Mouse (Mus musculus) testis, postnatal 10 days (tissue): ENCODE measurements at regions not wholly inside any gene's neighbourhood (a gene's known extent, or its start where the extent isn't known, plus 50 kb on each side); places are given as distances from the start of the nearest gene placed in this dataset.
A peak's percentile ranks its signal among the peaks of the same experiment; 100 is the strongest.

Experiments
- DNase-seq: peaks from one replicate; pipeline ENCODE4 v3.0.0; 2021; ENCODE audit warnings: low spot score

- no peak for DNase-seq
These were observed 99.6 kb upstream of the Fam241a start for GRCm38 (mm10) chr3:127995678-127996077.

- DNase-seq = no peak
These were observed 91.5 kb upstream of the Fam241a start for GRCm38 (mm10) chr3:127987583-127987982.

- no peak for DNase-seq
These were observed 89.0 kb upstream of the Fam241a start for GRCm38 (mm10) chr3:127985165-127985564.

DNA sequence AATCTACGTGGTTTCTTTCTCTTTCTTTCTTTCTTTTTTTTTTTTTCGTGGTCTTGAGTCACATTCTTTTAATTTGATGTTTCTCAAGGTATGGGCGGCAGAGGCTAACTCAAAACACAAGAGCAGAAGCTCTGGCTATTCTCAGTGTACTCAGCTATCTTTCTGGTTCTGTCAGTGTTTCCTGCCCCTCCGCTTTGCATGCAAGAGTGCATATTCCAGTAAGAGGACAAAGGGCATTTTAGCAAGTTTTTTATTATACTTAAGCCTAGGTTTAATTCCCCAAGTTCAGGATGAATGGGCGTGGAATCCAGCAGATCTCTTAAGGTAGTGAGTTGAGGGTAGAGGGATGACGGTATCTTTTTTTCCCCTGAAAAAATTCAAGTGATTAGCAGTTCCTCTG lies 81.1 kb upstream of the Fam241a start:
- no peak for DNase-seq

DNA sequence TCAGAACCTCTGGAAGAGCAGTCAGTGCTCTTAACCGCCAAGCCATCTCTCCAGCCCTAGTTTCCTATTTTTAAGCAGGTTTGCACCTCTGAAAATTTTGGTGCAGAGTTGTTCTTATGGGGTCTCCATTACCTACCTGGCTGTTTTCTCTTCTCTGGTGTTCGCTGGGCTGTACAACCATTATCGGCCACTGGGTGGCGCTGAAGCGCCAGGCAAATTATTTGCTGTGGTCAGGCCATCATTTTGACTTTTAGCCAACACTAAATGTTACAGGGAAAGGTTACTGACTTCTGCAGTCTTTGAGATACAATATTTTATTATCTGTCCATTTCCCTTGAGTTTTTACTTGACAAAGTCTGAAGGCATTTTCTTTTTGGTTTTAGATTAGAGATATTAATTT lies 74.8 kb upstream of the Fam241a start:
- peak; percentile 85 for DNase-seq

DNA sequence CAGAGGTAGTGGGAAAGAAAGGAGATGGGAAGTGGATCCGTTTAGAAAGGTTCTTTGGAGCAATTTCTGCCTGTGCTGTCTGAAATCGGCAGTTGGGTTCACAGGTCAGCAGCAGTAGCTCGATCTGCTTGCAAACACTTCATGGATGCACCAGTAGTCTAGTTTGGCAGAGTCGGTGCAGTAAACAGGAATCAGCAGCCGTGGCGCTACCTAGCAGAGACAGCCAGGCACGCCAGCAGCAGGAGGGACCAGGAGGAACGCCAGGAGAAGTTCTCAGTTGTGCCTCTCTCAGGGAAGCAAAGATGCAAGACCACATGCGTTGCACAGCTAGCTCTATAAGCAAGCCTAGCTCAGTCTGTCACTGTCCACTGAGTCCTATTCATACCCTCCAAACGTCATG lies 71.0 kb upstream of the Fam241a start:
- DNase-seq = no peak

- no peak for DNase-seq
These were observed 70.1 kb upstream of the Fam241a start for GRCm38 (mm10) chr3:127966214-127966613.

DNA sequence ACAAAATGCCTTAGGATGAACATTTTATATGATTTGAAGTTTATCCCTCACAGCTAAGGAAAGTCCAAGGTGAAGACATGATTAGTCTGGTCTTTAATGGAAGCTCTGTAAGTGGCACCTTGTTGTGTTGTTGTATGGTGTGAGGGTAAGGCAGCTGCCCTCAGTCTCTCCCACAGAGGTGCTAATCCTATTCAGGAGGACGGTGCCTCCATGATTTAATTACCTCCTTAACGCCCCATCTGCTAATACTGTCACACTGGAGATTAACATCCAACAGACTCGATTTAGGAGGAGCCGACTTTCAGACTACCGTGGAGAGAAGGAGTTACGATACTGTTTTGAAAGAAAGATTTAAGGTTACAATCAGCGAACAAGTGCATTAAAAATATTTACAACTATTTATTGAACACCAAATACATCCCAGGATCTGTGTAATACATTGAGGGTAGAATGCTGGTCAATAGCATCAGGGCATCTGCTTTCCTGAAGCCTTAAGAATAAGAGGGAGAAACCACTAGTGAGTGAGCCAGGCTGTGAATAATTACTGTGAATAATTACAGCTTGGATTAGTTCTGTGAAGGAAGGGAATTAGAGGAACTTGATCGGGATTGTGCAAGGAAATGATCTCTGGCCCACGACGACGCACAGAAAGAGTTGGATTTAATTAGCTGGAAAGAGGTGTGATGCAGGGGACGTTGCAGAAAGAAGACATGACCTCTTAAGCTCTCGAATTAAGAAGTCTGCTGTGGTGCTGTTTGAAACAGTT lies 63.0 kb upstream of the Fam241a start:
- no peak for DNase-seq

DNA sequence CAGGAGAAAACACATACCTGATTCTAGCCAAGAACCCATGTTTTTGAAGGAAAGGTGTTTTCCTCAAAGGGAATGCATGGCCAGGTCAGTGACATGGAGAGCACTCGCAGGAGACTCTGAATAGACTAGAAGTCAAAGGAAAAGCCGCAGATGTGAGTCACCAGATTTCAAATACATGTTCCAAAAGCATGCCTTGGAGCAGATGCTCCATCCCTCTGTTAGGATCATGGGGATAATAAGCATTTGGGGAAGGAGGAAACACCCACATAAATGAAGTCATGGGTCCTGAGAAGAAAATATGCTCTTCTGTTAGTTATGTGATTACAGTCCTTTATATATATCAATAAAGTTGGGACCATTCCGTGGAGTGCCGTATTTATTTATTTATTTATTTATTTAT lies 58.7 kb upstream of the Fam241a start:
- DNase-seq = no peak

- no peak for DNase-seq
These were observed 57.5 kb upstream of the Fam241a start for GRCm38 (mm10) chr3:127953610-127954009.

GRCm38 (mm10) chr3:127948898-127949620 lies 52.9 kb upstream of the Fam241a start:
- DNase-seq = no peak

DNA sequence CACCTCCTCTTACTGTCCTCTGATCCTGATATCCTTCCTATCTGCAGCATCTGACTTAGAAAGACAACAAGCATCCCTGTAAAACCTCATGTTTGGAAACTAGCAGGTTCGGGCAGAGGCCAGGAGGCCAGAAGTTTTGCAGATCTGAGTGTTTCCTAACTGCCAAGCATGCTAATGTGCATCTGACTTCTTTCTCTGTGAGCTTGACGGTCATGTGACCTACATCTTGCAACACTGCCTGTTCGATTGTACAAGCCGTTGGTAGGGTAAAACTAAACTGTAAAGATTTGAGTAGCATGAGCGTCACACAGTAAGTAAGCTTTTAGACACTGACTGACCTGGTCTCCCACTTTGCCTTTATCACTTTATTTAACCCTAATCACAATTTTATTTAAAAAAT lies 52.2 kb upstream of the Fam241a start:
- no peak for DNase-seq
